Mouse (Mus musculus): ENCODE measurements around the gene Txndc8. TPM values are rescaled to one million over a fixed set of nuclear protein-coding genes. Genes with fewer than 3 reads are reported as not detected.

The Txndc8 gene
- total and polyA plus RNA-seq, 3 experiments: not detected

GRCm38 (mm10) chr4:57949866-57950265 is 59.1 kb downstream of the Txndc8 start:
- no peak overlapping the region for H3K9ac ChIP-seq (ENCODE audit: low read depth, low read length)
- no peaks in the 10 kb centered on the region for H3K79me2 ChIP-seq (replicated peaks; ENCODE audit: control insufficient read depth, insufficient read depth, low read length)
- no peaks in the 10 kb centered on the region for H3K27me3 ChIP-seq (ENCODE audit: control insufficient read depth, insufficient read depth, low read length)
- DNase-seq: no peak
- no peak for TF ChIP-seq POLR2A (IDR thresholded peaks at IDR 0.05; ENCODE audit: insufficient read depth, low read depth, low read length)
- H3K4me1 ChIP-seq (ENCODE audit: control insufficient read depth, insufficient read depth, low read length): no peaks in the 10 kb centered on the region
- H3K4me3 ChIP-seq: no peak overlapping the region
- 90% methylated on average over 6 of the region's 6 CpGs for WGBS
- no peak overlapping the region for H3K27ac ChIP-seq
- H3K36me3 ChIP-seq (ENCODE audit: control insufficient read depth, insufficient read depth, low read length): peaks cover 8% of the 10 kb centered on the region
- intact Hi-C loops (cut with DNase I): loop anchor here (10.0 kb wide), 2 partner anchors 965 to 1055 kb away; partner anchors contain the start of genes Ecpas and Gm20503

DNA sequence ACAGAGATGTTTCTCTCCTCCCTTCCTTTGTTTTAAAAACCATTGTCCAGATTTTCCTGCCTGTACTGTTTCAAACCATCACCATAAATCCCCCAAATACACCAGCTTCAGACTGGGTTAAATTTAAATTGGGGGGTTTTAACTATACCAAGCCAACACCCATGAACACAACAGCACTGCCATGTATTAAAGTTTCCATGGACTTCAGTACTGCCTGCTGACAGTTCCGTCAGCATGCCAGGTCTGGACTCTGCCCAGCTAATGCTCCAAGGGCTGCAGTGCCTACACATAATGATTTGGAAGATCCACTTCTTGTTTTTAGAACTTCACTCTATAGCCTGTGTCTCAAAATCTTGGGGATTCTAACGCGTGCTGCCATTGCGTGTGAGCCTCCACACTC is 61.4 kb downstream of the Txndc8 start:
- Histone ChIP-seq H3K79me2 (replicated peaks; ENCODE audit: control insufficient read depth, insufficient read depth, low read length) (no peaks in the 10 kb centered on the region), H3K27ac (no peak overlapping the region), H3K4me3 (no peak overlapping the region), H3K27me3 (ENCODE audit: control insufficient read depth, insufficient read depth, low read length) (no peaks in the 10 kb centered on the region), H3K9ac (ENCODE audit: low read depth, low read length) (no peak overlapping the region), H3K36me3 (ENCODE audit: control insufficient read depth, insufficient read depth, low read length) (peaks cover 8% of the 10 kb centered on the region), H3K4me1 (ENCODE audit: control insufficient read depth, insufficient read depth, low read length) (no peaks in the 10 kb centered on the region)
- TF ChIP-seq CTCF (IDR thresholded peaks at IDR 0.05) (no peak), POLR2A (IDR thresholded peaks at IDR 0.05; ENCODE audit: insufficient read depth, low read depth, low read length) (no peak), EP300 (IDR thresholded peaks at IDR 0.05; ENCODE audit: insufficient read depth, low read depth, low read length) (no peak)
- WGBS: 94% methylated on average over 4 of the region's 4 CpGs
- intact Hi-C loops (cut with DNase I): no loop called here
- no peak for DNase-seq

- H3K9ac ChIP-seq (ENCODE audit: low read depth, low read length): no peak overlapping the region
- no peak overlapping the region for H3K4me3 ChIP-seq
- DNase-seq: no peak
- H3K79me2 ChIP-seq (replicated peaks; ENCODE audit: control insufficient read depth, insufficient read depth, low read length): no peaks in the 10 kb centered on the region
- H3K27me3 ChIP-seq (ENCODE audit: control insufficient read depth, insufficient read depth, low read length): no peaks in the 10 kb centered on the region
- 71% methylated on average over 10 of the region's 10 CpGs for WGBS
- H3K4me1 ChIP-seq (ENCODE audit: control insufficient read depth, insufficient read depth, low read length): no peaks in the 10 kb centered on the region
- peaks cover 8% of the 10 kb centered on the region for H3K36me3 ChIP-seq (ENCODE audit: control insufficient read depth, insufficient read depth, low read length)
- intact Hi-C loops (cut with DNase I): no loop called here
- no peak for TF ChIP-seq POLR2A (IDR thresholded peaks at IDR 0.05; ENCODE audit: insufficient read depth, low read depth, low read length)
- no peak for TF ChIP-seq EP300 (IDR thresholded peaks at IDR 0.05; ENCODE audit: insufficient read depth, low read depth, low read length)
- TF ChIP-seq CTCF (IDR thresholded peaks at IDR 0.05): no peak
- H3K27ac ChIP-seq: no peak overlapping the region
These were observed 61.9 kb downstream of the Txndc8 start for GRCm38 (mm10) chr4:57947036-57947435.

DNA sequence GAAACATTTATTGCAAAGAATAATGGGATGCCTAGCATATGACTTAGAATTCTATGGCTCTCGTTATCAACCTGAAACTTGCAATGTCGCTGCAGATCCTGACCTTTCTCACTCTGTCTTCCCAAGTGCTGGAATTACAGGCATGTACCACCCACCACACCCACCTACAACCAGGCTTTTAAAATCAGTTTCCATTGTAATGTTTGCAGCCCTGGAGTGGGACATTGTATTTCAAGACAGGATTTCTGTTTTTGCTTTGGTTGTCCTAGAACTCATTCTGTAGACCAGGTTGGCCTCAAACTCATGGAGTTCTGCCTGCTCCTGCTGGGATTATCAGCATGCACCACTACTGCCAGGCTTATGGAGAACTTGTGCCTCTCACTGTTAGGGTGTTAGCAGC is 66.0 kb downstream of the Txndc8 start:
- WGBS: 89% methylated on average over 2 of the region's 2 CpGs
- no peak overlapping the region for H3K4me3 ChIP-seq
- no peak overlapping the region for H3K27ac ChIP-seq
- TF ChIP-seq POLR2A (IDR thresholded peaks at IDR 0.05; ENCODE audit: insufficient read depth, low read depth, low read length): no peak
- TF ChIP-seq CTCF (IDR thresholded peaks at IDR 0.05): no peak
- TF ChIP-seq EP300 (IDR thresholded peaks at IDR 0.05; ENCODE audit: insufficient read depth, low read depth, low read length): no peak
- H3K79me2 ChIP-seq (replicated peaks; ENCODE audit: control insufficient read depth, insufficient read depth, low read length): no peaks in the 10 kb centered on the region
- H3K36me3 ChIP-seq (ENCODE audit: control insufficient read depth, insufficient read depth, low read length): no peaks in the 10 kb centered on the region; the same call in 1 of the 2 replicates
- no peak overlapping the region for H3K9ac ChIP-seq (ENCODE audit: low read depth, low read length)
- H3K27me3 ChIP-seq (ENCODE audit: control insufficient read depth, insufficient read depth, low read length): no peaks in the 10 kb centered on the region; the same call in 1 of the 2 replicates
- no peaks in the 10 kb centered on the region for H3K4me1 ChIP-seq (ENCODE audit: control insufficient read depth, insufficient read depth, low read length)
- intact Hi-C loops (cut with DNase I): no loop called here
- DNase-seq: no peak

DNA sequence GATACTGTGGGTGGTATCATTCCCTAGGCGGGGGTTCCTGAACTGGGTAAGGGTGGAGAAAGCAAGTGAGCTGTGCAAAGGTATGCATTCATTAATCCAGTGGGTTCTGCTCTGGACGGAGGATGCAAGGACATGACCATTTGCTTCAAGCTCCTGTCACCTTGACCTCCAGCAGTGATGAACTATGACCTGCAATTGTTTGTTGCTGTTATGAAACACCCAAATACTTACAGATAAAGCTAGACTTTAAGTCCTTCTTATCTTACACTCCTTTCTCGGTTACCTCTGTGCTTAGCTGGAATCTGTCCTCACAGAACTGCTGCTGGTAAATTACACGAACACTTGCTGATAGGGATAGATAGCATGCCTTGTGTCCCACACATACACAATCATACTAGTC is 68.3 kb downstream of the Txndc8 start:
- Histone ChIP-seq H3K9ac (ENCODE audit: low read depth, low read length) (no peak overlapping the region), H3K27ac (no peak overlapping the region), H3K4me3 (no peak overlapping the region), H3K27me3 (ENCODE audit: control insufficient read depth, insufficient read depth, low read length) (no peaks in the 10 kb centered on the region; the same call in 1 of the 2 replicates), H3K79me2 (replicated peaks; ENCODE audit: control insufficient read depth, insufficient read depth, low read length) (no peaks in the 10 kb centered on the region), H3K4me1 (ENCODE audit: control insufficient read depth, insufficient read depth, low read length) (no peaks in the 10 kb centered on the region), H3K36me3 (ENCODE audit: control insufficient read depth, insufficient read depth, low read length) (no peaks in the 10 kb centered on the region; the same call in 1 of the 2 replicates)
- intact Hi-C loops (cut with DNase I): no loop called here
- WGBS: 71% methylated on average over 4 of the region's 4 CpGs
- DNase-seq: no peak
- no peak for TF ChIP-seq CTCF (IDR thresholded peaks at IDR 0.05)
- no peak for TF ChIP-seq EP300 (IDR thresholded peaks at IDR 0.05; ENCODE audit: insufficient read depth, low read depth, low read length)
- TF ChIP-seq POLR2A (IDR thresholded peaks at IDR 0.05; ENCODE audit: insufficient read depth, low read depth, low read length): no peak

- no peak for DNase-seq
- intact Hi-C loops (cut with DNase I): no loop called here
- TF ChIP-seq EP300 (IDR thresholded peaks at IDR 0.05; ENCODE audit: insufficient read depth, low read depth, low read length) (no peak), POLR2A (IDR thresholded peaks at IDR 0.05; ENCODE audit: insufficient read depth, low read depth, low read length) (no peak), CTCF (IDR thresholded peaks at IDR 0.05) (no peak)
- no peak overlapping the region for H3K9ac ChIP-seq (ENCODE audit: low read depth, low read length)
- no peaks in the 10 kb centered on the region for H3K4me1 ChIP-seq (ENCODE audit: control insufficient read depth, insufficient read depth, low read length)
- 73% methylated on average over 6 of the region's 6 CpGs for WGBS
- no peak overlapping the region for H3K4me3 ChIP-seq
- no peaks in the 10 kb centered on the region; the same call in 1 of the 2 replicates for H3K27me3 ChIP-seq (ENCODE audit: control insufficient read depth, insufficient read depth, low read length)
- no peaks in the 10 kb centered on the region for H3K79me2 ChIP-seq (replicated peaks; ENCODE audit: control insufficient read depth, insufficient read depth, low read length)
- no peaks in the 10 kb centered on the region for H3K36me3 ChIP-seq (ENCODE audit: control insufficient read depth, insufficient read depth, low read length)
- H3K27ac ChIP-seq: no peak overlapping the region
These were observed 71.6 kb downstream of the Txndc8 start for GRCm38 (mm10) chr4:57937292-57937691.

All from heart, adult 2 months (tissue).